Mouse (Mus musculus): ENCODE data around the gene Hoxb7.

Hoxb7 gene

GRCm38 (mm10) chr11:96268031-96268745 is 18.2 kb upstream of the Hoxb7 start:
- DNase-seq (ENCODE audit: low read depth, low spot score): no peak

- no peak for DNase-seq (ENCODE audit: low read depth, low spot score)
These were observed 16.6 kb upstream of the Hoxb7 start for GRCm38 (mm10) chr11:96269869-96270268.

GRCm38 (mm10) chr11:96270996-96271540 is 15.4 kb upstream of the Hoxb7 start, which contains the start of gene Hoxb9:
Gene Hoxb9, plus strand, starts transcription at chr11:96271457.
- DNase-seq (ENCODE audit: low read depth, low spot score): no peak

GRCm38 (mm10) chr11:96271541-96272011 is 14.8 kb upstream of the Hoxb7 start:
- DNase-seq (ENCODE audit: low read depth, low spot score): no peak

- no peak for DNase-seq (ENCODE audit: low read depth, low spot score)
These were observed 14.2 kb upstream of the Hoxb7 start for GRCm38 (mm10) chr11:96272024-96272921.

GRCm38 (mm10) chr11:96274428-96274827 is 12.0 kb upstream of the Hoxb7 start:
- no peak for DNase-seq (ENCODE audit: low read depth, low spot score)

- no peak for DNase-seq (ENCODE audit: low read depth, low spot score)
These were observed 10.5 kb upstream of the Hoxb7 start for GRCm38 (mm10) chr11:96275896-96276295.

GRCm38 (mm10) chr11:96277151-96278044 is 9.0 kb upstream of the Hoxb7 start:
- no peak for DNase-seq (ENCODE audit: low read depth, low spot score)

- DNase-seq (ENCODE audit: low read depth, low spot score): no peak
These were observed 8.1 kb upstream of the Hoxb7 start for GRCm38 (mm10) chr11:96278324-96278723.

GRCm38 (mm10) chr11:96278773-96279172 is 7.7 kb upstream of the Hoxb7 start:
- peak; percentile 64 for DNase-seq (ENCODE audit: low read depth, low spot score)

GRCm38 (mm10) chr11:96279421-96280233 is 6.8 kb upstream of the Hoxb7 start:
- DNase-seq (ENCODE audit: low read depth, low spot score): no peak

- DNase-seq (ENCODE audit: low read depth, low spot score): no peak
These were observed 5.7 kb upstream of the Hoxb7 start for GRCm38 (mm10) chr11:96280399-96281378.

- no peak for DNase-seq (ENCODE audit: low read depth, low spot score)
These were observed 5.0 kb upstream of the Hoxb7 start for GRCm38 (mm10) chr11:96281396-96281795.

GRCm38 (mm10) chr11:96281855-96282570 is 4.4 kb upstream of the Hoxb7 start, which contains the start of gene Hoxb8:
Gene Hoxb8, plus strand, starts transcription at chr11:96281905.
- DNase-seq (ENCODE audit: low read depth, low spot score): no peak

GRCm38 (mm10) chr11:96282795-96283430 is 3.5 kb upstream of the Hoxb7 start:
- no peak for DNase-seq (ENCODE audit: low read depth, low spot score)

GRCm38 (mm10) chr11:96284041-96284749 is 2.2 kb upstream of the Hoxb7 start:
- DNase-seq (ENCODE audit: low read depth, low spot score): no peak

Data from brain, embryonic 18.5 days (tissue).